3 mouse cellular contexts compared by ENCODE assay signal in the genomic region with DNA sequence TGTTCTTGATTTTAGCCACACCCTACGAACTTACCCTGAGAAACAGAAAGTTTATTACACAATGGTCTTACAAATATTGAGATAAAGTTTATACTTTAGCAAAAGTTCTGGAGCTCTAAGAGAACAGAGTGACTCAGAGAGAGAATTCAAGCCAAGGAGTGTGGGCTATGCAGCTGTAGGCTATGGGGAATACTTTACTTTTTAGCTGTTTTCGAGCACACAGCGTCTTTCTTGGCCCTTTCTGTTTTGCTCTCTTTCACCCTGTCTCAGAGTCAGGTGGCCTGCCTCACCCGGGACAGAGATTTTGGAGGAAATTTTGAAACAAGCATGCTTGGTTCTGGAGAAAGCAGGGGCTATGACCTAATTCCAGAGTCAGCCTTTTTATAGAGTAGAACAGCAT. TPM values are rescaled to one million over a fixed set of nuclear protein-coding genes. Genes with fewer than 3 reads are reported as not detected.
"Had no signal": no experiment of that assay in that cellular context is flagged by ENCODE, and none has a peak within 500 bp of the region (broad histone marks: within the 10 kb centered on the region; RNA-seq: fewer than 3 reads in every experiment).

No protein-coding gene starts in this region.

RNA-seq across cellular contexts. Expression of a gene that starts 6.7 kb away (rescaled TPM):
- total RNA-seq: layer of hippocampus, postnatal 25 days had no signal
- polyA plus RNA-seq: kidney, adult 2 months; kidney, embryonic 14.5 days had no signal
